Mouse (Mus musculus) lung, adult 2 months (tissue): ENCODE results near the gene Ckb.
"Not testable (repeated sequence)": the region's sequence is repeated elsewhere in the genome, so short reads cannot be mapped to it uniquely, and the experiment has no call there.

Experiments
- CTCF ChIP-seq: fragments of 200-500 bp; IDR thresholded peaks from 2 replicates; pipeline ENCODE4 v1.5.1; 2011; ENCODE audit warnings: mild to moderate bottlenecking, low read length, control low read depth; ENCODE audit not compliant: insufficient read depth
- POLR2A ChIP-seq: fragments of 200-500 bp; IDR thresholded peaks from 2 replicates; pipeline ENCODE4 v1.6.1; 2011; ENCODE audit warnings: low read depth, mild to moderate bottlenecking, control low read depth, low read length, borderline replicate concordance; ENCODE audit errors: extremely low read depth

- not testable (repeated sequence) for TF ChIP-seq POLR2A, CTCF
Observed at GRCm38 (mm10) chr12:111661554-111661953, 10.6 kb downstream of the Ckb start.
